Mouse (Mus musculus): Measurements from ENCODE around the gene Inpp4a.

GRCm38 (mm10) chr1:37258443-37258842 lies 41.2 kb upstream of the Inpp4a start:
- TF ChIP-seq CTCF (conservative IDR thresholded peaks at IDR 0.05; ENCODE audit: low read length) (peak; percentile 81), POU5F1 (IDR thresholded peaks at IDR 0.05; ENCODE audit: borderline replicate concordance, low read length) (no peak), NANOG (IDR thresholded peaks at IDR 0.05; ENCODE audit: borderline replicate concordance, low read length) (no peak)
